Mouse (Mus musculus) cortical plate, adult 2 months (tissue): Measurements from ENCODE around the gene Tbl1xr1.

Experiments
- CTCF ChIP-seq: fragments of 200-500 bp; IDR thresholded peaks from 2 replicates; pipeline ENCODE4 v1.5.1; 2011; ENCODE audit warnings: mild to moderate bottlenecking, control low read depth, low read length; ENCODE audit not compliant: insufficient read depth; ENCODE audit errors: extremely low read depth
- POLR2A ChIP-seq: fragments of 200-500 bp; IDR thresholded peaks from 2 replicates; pipeline ENCODE4 v1.6.1; 2011; ENCODE audit warnings: mild to moderate bottlenecking, low read length, control low read depth; ENCODE audit not compliant: insufficient read depth; ENCODE audit errors: extremely low read depth

GRCm38 (mm10) chr3:22105471-22105870 is 29.0 kb downstream of the Tbl1xr1 start:
- TF ChIP-seq CTCF (no peak), POLR2A (no peak)
